Mouse (Mus musculus) C2C12 (cell line): Measurements from ENCODE around the gene Zp3r.

Source experiments
- CTCF ChIP-seq: IDR thresholded peaks from one replicate; pipeline ENCODE4 v1.5.1; 2011; ENCODE audit not compliant: control insufficient read depth, insufficient read depth, insufficient read length
- MAX ChIP-seq: IDR thresholded peaks from one replicate; pipeline ENCODE4 v1.6.1; 2011; ENCODE audit warnings: mild to moderate bottlenecking, control low read depth
- MYOG ChIP-seq: IDR thresholded peaks from one replicate; pipeline ENCODE4 v1.6.1; 2011; ENCODE audit not compliant: control insufficient read depth, insufficient read length; ENCODE audit errors: extremely low read depth
- USF1 ChIP-seq: IDR thresholded peaks from one replicate; pipeline ENCODE4 v1.6.1; 2011; ENCODE audit warnings: low read depth, mild to moderate bottlenecking, control low read depth, moderate library complexity

DNA sequence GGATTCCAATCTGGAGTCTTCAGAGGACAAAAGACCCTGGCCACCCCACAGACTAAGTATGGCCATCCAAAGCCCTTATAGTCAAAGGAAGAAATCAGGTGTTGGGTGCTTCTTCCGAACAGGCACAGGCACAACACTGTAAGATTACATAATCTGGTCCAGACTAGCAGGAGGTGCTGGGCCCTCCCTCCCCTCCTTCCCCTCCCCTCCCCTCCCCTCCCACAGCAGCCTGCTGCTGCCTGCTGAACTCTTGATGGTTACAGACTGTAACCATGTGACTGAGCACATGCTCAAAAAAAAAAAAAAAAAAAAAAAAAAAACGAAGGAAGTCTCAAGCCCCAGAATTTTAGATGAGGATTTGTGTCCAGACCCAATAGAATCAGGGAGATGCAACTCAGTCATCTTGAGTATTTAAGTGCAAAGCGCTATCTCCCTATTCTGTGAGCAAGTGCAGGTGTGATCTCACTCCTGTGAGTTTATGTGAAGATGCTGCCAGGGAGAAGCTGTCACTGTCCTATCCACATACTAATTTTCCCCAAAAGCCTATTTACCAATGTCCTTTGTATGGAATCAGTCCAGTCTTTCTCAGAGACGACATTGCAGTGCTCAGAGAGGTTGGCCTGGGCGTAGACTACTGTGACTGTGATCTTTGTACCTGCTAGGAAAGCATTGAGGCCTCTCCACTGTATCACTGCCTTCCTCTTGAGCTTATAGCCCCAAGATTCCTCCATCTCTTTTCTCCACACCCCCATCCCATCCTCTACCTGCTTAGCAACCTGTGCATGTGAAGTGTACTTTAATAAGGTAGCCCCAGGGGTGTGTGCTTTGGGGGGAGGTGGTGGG, 77.8 kb downstream of the Zp3r start:
- TF ChIP-seq CTCF (no peak), USF1 (no peak), MAX (no peak), MYOG (no peak)
